Mouse (Mus musculus) stomach, embryonic 15.5 days (tissue): ENCODE measurements around the gene Insl5. TPM values are rescaled to one million over a fixed set of nuclear protein-coding genes. Genes with fewer than 3 reads are reported as not detected.

Experiments
- ATAC-seq: fragments of 200-750 bp; cut with Nextera tagmentation; 2 replicates; pipeline ENCODE4 v1.8.0; 2017; ENCODE audit warnings: low read depth, moderate number of reproducible peaks, moderate TSS enrichment; ENCODE audit not compliant: insufficient read depth, low FRiP score
- H3K27ac ChIP-seq: fragments of 300-500 bp; sonication (generic); 2 replicates; pipeline ENCODE4 v1.5.1; 2015; ENCODE audit warnings: mild to moderate bottlenecking, inconsistent platforms
- H3K27me3 ChIP-seq: fragments of 300-500 bp; sonication (generic); replicated peaks from 2 replicates; pipeline ENCODE4 v1.6.1; 2015; ENCODE audit warnings: inconsistent platforms
- H3K36me3 ChIP-seq: fragments of 300-500 bp; sonication (generic); 2 replicates; pipeline ENCODE4 v1.6.1; 2015; ENCODE audit warnings: inconsistent platforms
- H3K4me1 ChIP-seq: fragments of 300-500 bp; sonication (generic); 2 replicates; pipeline ENCODE4 v1.6.1; 2015; ENCODE audit warnings: inconsistent platforms
- H3K4me2 ChIP-seq: fragments of 300-500 bp; sonication (generic); 2 replicates; pipeline ENCODE4 v1.6.1; 2015; ENCODE audit warnings: mild to moderate bottlenecking, inconsistent platforms
- H3K4me3 ChIP-seq: fragments of 300-500 bp; sonication (generic); replicated peaks from 2 replicates; pipeline ENCODE4 v1.5.1; 2015; ENCODE audit warnings: inconsistent platforms
- H3K9ac ChIP-seq: fragments of 300-500 bp; sonication (generic); 2 replicates; pipeline ENCODE4 v1.6.1; 2015; ENCODE audit warnings: inconsistent platforms
- H3K9me3 ChIP-seq: fragments of 300-500 bp; sonication (generic); 2 replicates; pipeline ENCODE4 v1.6.1; 2016; ENCODE audit warnings: inconsistent platforms
- WGBS: fragments of 180-500 bp; shearing (Covaris S2); methylation state at CpG from one replicate; pipeline ENCODE4 v1.1.7; 2015; 5-methylcytosine and 5-hydroxymethylcytosine counted together
- polyA plus RNA-seq: library from polyadenylated mRNA; unstranded; fragments of >200 nt; fragmentation: Nextera tagmentation; extraction: Ambion mirVana; gene quantifications from 2 replicates; pipeline ENCODE4 v1.2.1, GENCODE M21; 2015

The Insl5 gene
- polyA plus RNA-seq, 1 experiment from 2014 or later = not detected

DNA sequence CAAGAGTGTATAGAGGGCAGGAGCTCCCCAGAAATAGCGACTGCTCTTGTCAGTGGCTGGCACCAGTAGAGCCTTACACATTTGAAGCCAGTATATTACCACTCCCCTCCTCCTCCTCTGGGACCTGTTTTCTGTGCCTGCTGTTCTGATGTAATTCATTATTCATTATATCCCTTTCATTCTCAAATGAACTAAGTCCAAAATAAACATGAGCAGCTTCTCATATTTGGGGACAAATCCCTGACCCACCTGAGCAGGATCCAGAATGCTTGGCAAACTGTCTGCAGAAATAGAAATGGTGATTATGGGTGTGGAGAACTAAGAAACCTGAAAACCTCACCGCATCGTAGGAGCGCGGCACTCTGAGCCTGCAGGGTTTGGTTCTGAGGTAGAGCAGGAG is 57.0 kb downstream of the Insl5 start:
- H3K4me3 ChIP-seq = no peak overlapping the region
- ATAC-seq = no peak
- 84% methylated on average over 5 of the region's 5 CpGs for WGBS
- H3K27me3 ChIP-seq = no peaks in the 10 kb centered on the region
- H3K4me2 ChIP-seq = no peak overlapping the region
- H3K9ac ChIP-seq = no peak overlapping the region
- no peaks in the 10 kb centered on the region for H3K36me3 ChIP-seq
- H3K4me1 ChIP-seq = no peaks in the 10 kb centered on the region
- no peak overlapping the region for H3K27ac ChIP-seq
- no peaks in the 10 kb centered on the region for H3K9me3 ChIP-seq

Other genes starting within 250 kb of the Insl5 start
- gene Tctex1d1, start 48.2 kb downstream of the Insl5 start, polyA plus RNA-seq = 1.1 and 1.8 TPM in 2 replicates
- 44.7 and 49.3 TPM in 2 replicates for gene Mier1, start 87.5 kb upstream of the Insl5 start, polyA plus RNA-seq
- gene Wdr78, start 87.7 kb upstream of the Insl5 start, polyA plus RNA-seq = 2.1 and 2.3 TPM in 2 replicates
- gene Slc35d1, start 188.3 kb upstream of the Insl5 start, polyA plus RNA-seq = 11.3 and 11.5 TPM in 2 replicates